Mouse (Mus musculus): ENCODE measurements at regions not wholly inside any gene's neighbourhood (a gene's known extent, or its start where the extent isn't known, plus 50 kb on each side); places are given as distances from the start of the nearest gene placed in this dataset.

DNA sequence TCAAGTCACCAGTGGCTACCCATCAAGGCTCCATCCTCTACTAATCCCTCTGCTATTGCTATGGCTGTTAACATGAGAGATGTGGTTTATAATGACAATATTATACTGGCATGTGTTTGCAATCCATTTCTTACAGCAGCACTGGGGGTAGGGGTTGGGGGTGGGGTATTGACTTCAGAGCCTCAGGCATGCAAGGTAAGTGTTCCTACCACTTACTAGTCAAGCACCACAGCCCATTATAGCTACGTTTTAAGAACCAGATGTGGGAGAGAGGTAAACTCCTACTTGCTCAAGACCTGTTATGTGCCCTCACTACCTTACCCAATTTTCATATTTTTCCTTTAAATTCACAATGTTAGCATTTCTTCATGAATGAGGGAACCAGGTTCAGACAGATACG lies 451.1 kb downstream of the Sorl1 start:
- TF ChIP-seq TAL1 (IDR thresholded peaks at IDR 0.05; ENCODE audit: low read length) = no peak
- TF ChIP-seq GATA1 (IDR thresholded peaks at IDR 0.05; ENCODE audit: low read length) = no peak
